Mouse (Mus musculus): ENCODE results near the gene Slc4a2. TPM values are rescaled to one million over a fixed set of nuclear protein-coding genes. Genes with fewer than 3 reads are reported as not detected.

Slc4a2 gene
- polyA plus RNA-seq, 1 experiment from 2014 or later: 26.8 TPM

Other genes with a start within 250 kb of the Slc4a2 start
- 13.0 and 17.9 TPM in 2 replicates for gene Kcnh2, start 72.2 kb upstream of the Slc4a2 start, polyA plus RNA-seq (2015; fragmentation: Nextera tagmentation; extraction: Ambion mirVana)
- gene Nos3, start 59.0 kb upstream of the Slc4a2 start, polyA plus RNA-seq (2015; fragmentation: Nextera tagmentation; extraction: Ambion mirVana): 9.6 and 10.7 TPM in 2 replicates
- gene Atg9b, start 31.7 kb upstream of the Slc4a2 start, polyA plus RNA-seq (2015; fragmentation: Nextera tagmentation; extraction: Ambion mirVana): 2.9 and 3.6 TPM in 2 replicates
- 49.7 and 56.5 TPM in 2 replicates for gene Abcb8, start 30.2 kb upstream of the Slc4a2 start, polyA plus RNA-seq (2015; fragmentation: Nextera tagmentation; extraction: Ambion mirVana)
- gene Asic3, start 10.4 kb upstream of the Slc4a2 start, polyA plus RNA-seq (2015; fragmentation: Nextera tagmentation; extraction: Ambion mirVana): 0.88 and 1.4 TPM in 2 replicates
- 115 and 123 TPM in 2 replicates for gene Cdk5, start 307 bp upstream of the Slc4a2 start, polyA plus RNA-seq (2015; fragmentation: Nextera tagmentation; extraction: Ambion mirVana)
- 96.8 and 113 TPM in 2 replicates for gene Fastk, start 21.4 kb downstream of the Slc4a2 start, polyA plus RNA-seq (2015; fragmentation: Nextera tagmentation; extraction: Ambion mirVana)
- 55.1 and 64.2 TPM in 2 replicates for gene Tmub1, start 24.0 kb downstream of the Slc4a2 start, polyA plus RNA-seq (2015; fragmentation: Nextera tagmentation; extraction: Ambion mirVana)
- 112 and 124 TPM in 2 replicates for gene Agap3, start 28.3 kb downstream of the Slc4a2 start, polyA plus RNA-seq (2015; fragmentation: Nextera tagmentation; extraction: Ambion mirVana)
- 6.8 and 8.8 TPM in 2 replicates for gene Gbx1, start 103.4 kb downstream of the Slc4a2 start, polyA plus RNA-seq (2015; fragmentation: Nextera tagmentation; extraction: Ambion mirVana)
- 0.14 and 0.26 TPM in 2 replicates for gene Asb10, start 117.1 kb downstream of the Slc4a2 start, polyA plus RNA-seq (2015; fragmentation: Nextera tagmentation; extraction: Ambion mirVana)
- gene 4931409K22Rik, start 133.0 kb downstream of the Slc4a2 start, polyA plus RNA-seq (2015; fragmentation: Nextera tagmentation; extraction: Ambion mirVana): 0.10 and 0.18 TPM in 2 replicates
- 78.7 and 82.1 TPM in 2 replicates for gene Abcf2, start 153.6 kb downstream of the Slc4a2 start, polyA plus RNA-seq (2015; fragmentation: Nextera tagmentation; extraction: Ambion mirVana)
- gene Chpf2, start 162.9 kb downstream of the Slc4a2 start, polyA plus RNA-seq (2015; fragmentation: Nextera tagmentation; extraction: Ambion mirVana): 18.7 and 19.0 TPM in 2 replicates
- gene Smarcd3, start 200.6 kb downstream of the Slc4a2 start, polyA plus RNA-seq (2015; fragmentation: Nextera tagmentation; extraction: Ambion mirVana): 134 and 138 TPM in 2 replicates